Mouse (Mus musculus) CD8-positive naive resting alpha-beta T cell, adult 2 months (primary cell): ENCODE measurements around the gene Plin4.

ENCODE experiments used
- DNase-seq, 2 experiments: peaks; one replicate each; pipeline ENCODE4 v3.0.0; 2022; ENCODE audit warnings: low read depth in 2 of 2, low spot score in 2 of 2

Gene Plin4

DNA sequence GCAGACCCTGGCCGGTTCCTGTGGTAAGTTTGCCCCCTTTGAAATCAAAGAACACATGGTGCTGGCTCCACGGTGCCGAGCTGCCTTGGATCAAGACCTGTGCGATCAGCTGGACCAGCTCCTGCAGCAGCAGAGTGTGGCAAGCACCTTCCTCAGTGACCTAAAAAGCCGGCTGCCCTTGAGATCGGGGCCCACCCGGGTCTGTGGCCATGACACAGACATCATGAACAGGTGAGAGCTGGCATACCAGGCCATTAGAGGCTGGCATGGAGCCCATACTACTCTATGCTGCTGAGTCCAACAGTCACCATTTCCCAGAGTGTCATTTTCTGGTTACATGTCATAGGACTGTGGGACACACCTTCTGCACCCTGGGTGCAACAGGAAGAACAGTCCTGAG is 47.5 kb downstream of the Plin4 start:
- no peak for DNase-seq

DNA sequence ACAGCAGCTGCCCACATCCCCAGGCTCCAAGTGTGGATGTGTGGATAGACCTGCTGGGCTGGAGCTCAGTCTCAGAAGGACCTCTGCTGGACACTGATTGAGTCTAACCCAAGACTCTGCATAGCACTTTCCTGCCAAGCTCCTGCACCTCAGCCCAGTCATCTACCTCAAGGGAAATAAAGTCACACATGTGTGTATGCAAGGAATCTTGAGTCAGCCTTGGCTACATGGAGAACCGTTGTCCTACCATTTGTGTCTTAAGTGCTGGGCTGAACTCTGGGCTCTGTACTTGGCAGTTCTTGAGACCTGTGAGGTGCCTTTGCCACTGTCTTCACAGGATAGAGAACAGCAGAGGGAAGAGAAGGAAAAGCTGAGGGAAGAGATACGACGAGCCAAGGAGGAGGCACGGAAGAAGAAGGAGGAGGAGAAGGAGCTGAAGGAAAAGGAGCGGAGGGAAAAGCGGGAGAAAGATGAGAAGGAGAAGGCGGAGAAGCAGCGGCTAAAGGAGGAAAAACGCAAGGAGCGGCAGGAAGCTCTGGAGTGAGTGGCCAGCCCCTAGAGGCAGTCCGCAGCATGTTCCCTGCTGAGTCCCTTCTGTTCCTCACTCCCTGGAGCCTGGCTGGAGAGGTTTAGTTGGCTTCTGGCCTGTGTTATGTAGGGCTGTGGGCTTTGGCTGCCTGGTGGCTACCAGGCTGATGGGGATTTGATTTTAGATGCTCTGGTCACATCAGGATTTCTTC is 52.1 kb downstream of the Plin4 start:
- no peak for DNase-seq

DNA sequence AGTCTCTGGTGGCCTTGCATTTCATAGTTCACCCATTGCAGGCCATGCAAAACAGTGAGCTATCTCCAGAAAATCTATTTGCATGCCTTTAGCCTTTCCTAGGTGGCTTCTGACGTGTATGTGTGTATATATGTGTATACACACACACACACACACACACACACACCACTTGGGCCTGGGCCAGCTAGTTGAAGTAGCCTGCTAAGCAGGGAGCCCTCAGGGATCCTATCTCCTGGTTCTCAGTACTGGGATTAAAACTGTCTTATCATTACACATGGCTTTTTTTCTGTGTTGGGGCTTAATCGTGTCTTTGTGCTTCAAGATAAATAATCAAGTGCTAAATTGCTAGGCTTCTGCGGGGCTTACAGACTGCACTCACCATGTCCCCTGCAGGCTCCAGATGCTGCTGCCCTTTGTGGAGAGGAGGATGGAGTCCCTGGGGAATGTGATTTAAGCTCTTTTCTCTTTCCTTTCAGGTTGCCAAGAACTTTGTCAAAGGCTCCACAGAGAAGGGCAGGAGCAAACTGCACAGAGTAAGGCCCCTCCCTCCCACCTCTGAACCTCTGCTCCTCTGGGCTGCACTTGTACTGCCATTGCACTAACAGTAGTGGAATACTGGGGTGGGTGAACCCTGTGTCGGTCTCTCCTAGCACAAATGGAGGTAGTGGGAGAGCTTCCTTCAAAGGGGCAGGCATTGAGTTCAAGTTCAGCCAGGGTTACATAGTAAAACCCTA is 53.5 kb downstream of the Plin4 start:
- no peak for DNase-seq

DNA sequence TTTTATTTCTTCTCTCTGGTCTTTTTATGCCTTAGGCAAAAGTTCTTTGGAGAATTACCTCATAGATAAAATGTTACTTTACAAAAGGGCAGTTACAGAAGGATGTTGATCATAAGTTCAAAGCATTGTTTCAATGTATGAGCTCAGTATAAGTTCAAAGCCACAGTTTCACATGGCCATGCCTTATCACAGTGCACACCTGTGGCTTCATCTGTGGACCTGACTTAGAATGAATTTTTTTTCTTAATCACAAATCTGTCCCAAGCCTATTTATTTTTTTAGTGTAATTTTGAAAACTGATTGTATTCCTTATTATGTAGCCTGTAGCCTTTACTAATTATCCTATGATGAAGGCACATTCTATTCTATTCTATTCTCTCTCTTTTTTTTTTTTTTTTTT is 54.7 kb downstream of the Plin4 start:
- DNase-seq = no peak

GRCm38 (mm10) chr17:56051369-56051768 is 58.2 kb downstream of the Plin4 start:
- no peak for DNase-seq
